Comparison of ENCODE assay signal across 7 mouse cellular contexts in the genomic region with DNA sequence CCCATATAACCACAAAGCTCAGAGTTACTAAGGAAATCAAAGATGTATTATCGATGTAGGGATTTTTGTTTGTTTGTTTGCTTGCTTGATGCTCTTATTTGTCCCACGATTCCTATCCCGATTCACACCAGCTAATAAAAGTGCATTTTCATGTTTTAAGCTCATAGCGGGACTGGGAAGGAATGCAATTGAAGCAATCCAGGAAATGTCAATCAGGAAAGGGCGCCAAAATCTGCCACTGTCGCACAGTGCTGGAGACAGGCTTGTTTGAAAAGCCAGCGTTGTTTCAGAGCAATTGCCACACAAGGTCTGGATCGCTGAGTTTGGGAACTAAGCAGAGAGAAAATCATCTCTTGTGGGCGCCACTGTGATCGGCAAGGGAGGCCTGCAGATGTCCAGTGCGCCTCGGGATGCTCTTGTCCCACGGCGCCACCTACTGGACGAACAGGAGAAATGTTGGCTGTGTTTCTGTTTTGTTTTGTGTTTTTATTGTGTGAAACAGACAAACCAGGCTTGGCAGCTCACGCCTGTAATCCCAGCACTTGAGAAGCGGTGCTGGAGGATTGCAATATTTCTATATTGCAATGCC. TPM values are rescaled to one million over a fixed set of nuclear protein-coding genes. Genes with fewer than 3 reads are reported as not detected.
A peak's percentile ranks its signal among the peaks of the same experiment; 100 is the strongest.
DNase-seq lines count a peak whose midpoint lies in the region; ATAC-seq lines count a peak whose summit lies in the region.

No protein-coding gene starts in this region.

- H3K9me3 ChIP-seq in limb, embryonic 12.5 days, result no peaks in the 10 kb centered on the region
- no peaks in the 10 kb centered on the region for H3K9me3 ChIP-seq in midbrain, embryonic 14.5 days (ENCODE audit: control insufficient read depth, low read length)

- no peak for ATAC-seq in limb, embryonic 12.5 days (ENCODE audit: insufficient number of reproducible peaks, insufficient read depth, low FRiP score, low TSS enrichment, low read depth)
- no peak for ATAC-seq in midbrain, embryonic 14.5 days (ENCODE audit: low FRiP score, low TSS enrichment)

- peaks cover 8% of the 10 kb centered on the region for H3K27me3 ChIP-seq in limb, embryonic 12.5 days
- H3K27me3 ChIP-seq in midbrain, embryonic 14.5 days (ENCODE audit: control insufficient read depth, insufficient read depth, low read length), result no peaks in the 10 kb centered on the region

- H3K36me3 ChIP-seq in limb, embryonic 12.5 days, result no peaks in the 10 kb centered on the region
- H3K36me3 ChIP-seq in midbrain, embryonic 14.5 days (ENCODE audit: control insufficient read depth, insufficient read depth, low read length), result no peaks in the 10 kb centered on the region

- H3K4me1 ChIP-seq in limb, embryonic 12.5 days (replicated peaks), result peaks cover 25% of the 10 kb centered on the region
- peaks cover 27% of the 10 kb centered on the region for H3K4me1 ChIP-seq in midbrain, embryonic 14.5 days (ENCODE audit: control insufficient read depth, insufficient read depth, low read length)

- peak overlapping the region; percentile 28 for H3K9ac ChIP-seq in limb, embryonic 12.5 days (replicated peaks)
- H3K9ac ChIP-seq in midbrain, embryonic 14.5 days (replicated peaks; ENCODE audit: low read length), result no peak overlapping the region

- DNase-seq in adrenal gland, postnatal 10 days, result peak; percentile 83
- DNase-seq in embryo, embryonic 11.5 days (ENCODE audit: low read depth, low spot score), result peak; percentile 65
- peak; percentile 72 to 88 for DNase-seq in heart, adult 18-20 months
- peak; percentile 26 to 33 for DNase-seq in kidney, adult 8-10 months
- DNase-seq in midbrain, embryonic 14.5 days, result peak; percentile 90
- DNase-seq in spleen, adult 18-20 months, result peak; percentile 17 to 55

- 2% methylated on average over 17 of the region's 17 CpGs for WGBS in limb, embryonic 12.5 days
- WGBS in midbrain, embryonic 14.5 days, result 1% methylated on average over 17 of the region's 17 CpGs

- peak overlapping the region; percentile 31 for H3K4me3 ChIP-seq in limb, embryonic 12.5 days (replicated peaks)
- peak overlapping the region; percentile 17 for H3K4me3 ChIP-seq in midbrain, embryonic 14.5 days (replicated peaks; ENCODE audit: low read depth, low read length)

- H3K27ac ChIP-seq in limb, embryonic 12.5 days, result no peak overlapping the region
- H3K27ac ChIP-seq in midbrain, embryonic 14.5 days (replicated peaks; ENCODE audit: low read depth, low read length), result peak overlapping the region; percentile 22; the same call in 1 of the 2 replicates

- peak overlapping the region; percentile 62 for H3K4me2 ChIP-seq in limb, embryonic 12.5 days
- peak overlapping the region; percentile 55 for H3K4me2 ChIP-seq in midbrain, embryonic 14.5 days (ENCODE audit: low read length)

RNA-seq across cellular contexts. Expression of a gene that starts 26.3 kb away (rescaled TPM):
- under 1 TPM; 0.90 to 0.91 TPM for total RNA-seq in adrenal gland, postnatal 10 days (2021)
- total RNA-seq in heart, adult 18-20 months (2021), result under 1 TPM; 0.25 to 0.87 TPM
- 0.37 and 0.51 TPM in 2 replicates for polyA plus RNA-seq in limb, embryonic 12.5 days (2016; fragmentation: Nextera tagmentation; extraction: Ambion mirVana)
- 7.2 and 13.0 TPM in 2 replicates for polyA plus RNA-seq in midbrain, embryonic 14.5 days (2014; fragmentation: Nextera tagmentation; extraction: Ambion mirVana)

Comparison
In these comparisons a context has a peak if more than half of its experiments do, and no peak if none do; other contexts are left out.
1. DNase-seq: peak in every context shown above with its lines; median percentile 90 in midbrain, embryonic 14.5 days; 83 in adrenal gland, postnatal 10 days; 80 in heart, adult 18-20 months; 65 in embryo, embryonic 11.5 days; 36 in spleen, adult 18-20 months; 30 in kidney, adult 8-10 months.